Mouse (Mus musculus) MEL (cell line): Measurements from ENCODE around the gene Ppp1r32. TPM values are rescaled to one million over a fixed set of nuclear protein-coding genes. Genes with fewer than 3 reads are reported as not detected.

Experiments
- DNase-seq: peaks from one replicate; pipeline ENCODE4 v3.0.0; 2011; ENCODE audit warnings: low read depth, low spot score
- H3K27ac ChIP-seq: 2 replicates; pipeline ENCODE4 v1.5.1; 2012; ENCODE audit warnings: low read depth, mild to moderate bottlenecking, control low read depth, low read length, moderate library complexity; ENCODE audit not compliant: control insufficient read depth
- H3K27me3 ChIP-seq, 2 experiments: fragments of 150-350 bp in 1 of 2; sonication (generic) in 1 of 2; 2 replicates each; pipeline ENCODE4 v1.6.1; 2012; ENCODE audit warnings: low read length in 2 of 2, mild to moderate bottlenecking in 2 of 2, improper control_type of control experiment in 1 of 2, moderate library complexity in 1 of 2; ENCODE audit not compliant: insufficient read depth in 2 of 2, control insufficient read depth in 1 of 2
- H3K36me3 ChIP-seq, 2 experiments: 2 replicates each; pipeline ENCODE4 v1.6.1; 2012 to 2014; ENCODE audit warnings: low read length in 2 of 2, improper control_type of control experiment in 1 of 2, inconsistent platforms in 1 of 2, mild to moderate bottlenecking in 1 of 2; ENCODE audit not compliant: insufficient read depth in 2 of 2, control insufficient read depth in 1 of 2
- H3K4me1 ChIP-seq, 2 experiments: fragments of 150-350 bp in 1 of 2; sonication (generic) in 1 of 2; 2 replicates each; pipeline ENCODE4 v1.6.1; 2012; ENCODE audit warnings: low read length in 2 of 2, improper control_type of control experiment in 1 of 2, mild to moderate bottlenecking in 1 of 2; ENCODE audit not compliant: insufficient read depth in 2 of 2, control insufficient read depth in 1 of 2
- H3K4me3 ChIP-seq, 2 experiments: fragments of 150-350 bp in 1 of 2; sonication (generic) in 1 of 2; 2 replicates each; pipeline ENCODE4 v1.5.1; 2012; ENCODE audit warnings: low read depth in 2 of 2, low read length in 2 of 2, mild to moderate bottlenecking in 2 of 2, moderate library complexity in 2 of 2, control low read depth in 1 of 2, improper control_type of control experiment in 1 of 2; ENCODE audit not compliant: control insufficient read depth in 1 of 2, insufficient read depth in 1 of 2
- H3K79me2 ChIP-seq: 2 replicates; pipeline ENCODE4 v1.6.1; 2012; ENCODE audit warnings: mild to moderate bottlenecking, low read length, moderate library complexity; ENCODE audit not compliant: control insufficient read depth, poor library complexity, insufficient read depth
- H3K9ac ChIP-seq: 2 replicates; pipeline ENCODE4 v1.6.1; 2012; ENCODE audit warnings: low read depth, mild to moderate bottlenecking, control low read depth, low read length, moderate library complexity; ENCODE audit not compliant: control insufficient read depth, poor library complexity, severe bottlenecking
- H3K9me3 ChIP-seq: fragments of 150-350 bp; sonication (generic); replicated peaks from 2 replicates; pipeline ENCODE4 v1.6.1; 2012; ENCODE audit warnings: mild to moderate bottlenecking, low read length, improper control_type of control experiment, moderate library complexity; ENCODE audit not compliant: insufficient read depth
- CTCF ChIP-seq, 3 experiments: IDR thresholded peaks in 2 of 3; conservative IDR thresholded peaks in 1 of 3; 2 replicates each; pipeline ENCODE4 v1.5.1; 2011 to 2012; ENCODE audit warnings: low read length in 3 of 3, low read depth in 2 of 3, mild to moderate bottlenecking in 2 of 3, improper control_type of control experiment in 1 of 3, inconsistent platforms in 1 of 3, mixed read lengths in 1 of 3, moderate library complexity in 1 of 3; ENCODE audit not compliant: control insufficient read depth in 1 of 3, insufficient read depth in 1 of 3, poor library complexity in 1 of 3, severe bottlenecking in 1 of 3
- ELF1 ChIP-seq: IDR thresholded peaks from 2 replicates; pipeline ENCODE4 v1.6.1; 2014; ENCODE audit warnings: low read depth, mild to moderate bottlenecking, inconsistent platforms, low read length, improper control_type of control experiment, moderate library complexity
- HCFC1 ChIP-seq: IDR thresholded peaks from 2 replicates; pipeline ENCODE4 v1.6.1; 2012; ENCODE audit warnings: low read depth, mild to moderate bottlenecking, inconsistent platforms, low read length, improper control_type of control experiment, moderate library complexity
- MAFK ChIP-seq: IDR thresholded peaks from 2 replicates; pipeline ENCODE4 v1.6.1; 2011; ENCODE audit warnings: low read depth, mild to moderate bottlenecking, low read length, improper control_type of control experiment, borderline replicate concordance
- MYC ChIP-seq: IDR thresholded peaks from 2 replicates; pipeline ENCODE4 v1.6.1; 2011; ENCODE audit warnings: low read depth, mild to moderate bottlenecking, low read length, improper control_type of control experiment, moderate library complexity
- NRF1 ChIP-seq: IDR thresholded peaks from 2 replicates; pipeline ENCODE4 v1.6.1; 2014; ENCODE audit warnings: low read depth, mild to moderate bottlenecking, inconsistent platforms, low read length, improper control_type of control experiment, moderate library complexity; ENCODE audit not compliant: poor library complexity, insufficient read depth, severe bottlenecking
- POLR2AphosphoS2 ChIP-seq: IDR thresholded peaks from 2 replicates; pipeline ENCODE4 v1.6.1; 2011; ENCODE audit warnings: low read length, improper control_type of control experiment
- POLR2AphosphoS5 ChIP-seq: IDR thresholded peaks from 2 replicates; pipeline ENCODE4 v1.6.1; 2012; ENCODE audit warnings: low read depth, borderline replicate concordance, mild to moderate bottlenecking, inconsistent platforms, low read length, moderate library complexity, mixed read lengths
- RAD21 ChIP-seq: IDR thresholded peaks from 2 replicates; pipeline ENCODE4 v1.6.1; 2011; ENCODE audit warnings: mild to moderate bottlenecking, low read depth, low read length, improper control_type of control experiment
- SMC3 ChIP-seq: IDR thresholded peaks from 2 replicates; pipeline ENCODE4 v1.6.1; 2011; ENCODE audit warnings: low read depth, low read length, improper control_type of control experiment
- TCF12 ChIP-seq: IDR thresholded peaks from 2 replicates; pipeline ENCODE4 v1.6.1; 2014; ENCODE audit warnings: low read depth, mild to moderate bottlenecking, inconsistent platforms, low read length, improper control_type of control experiment, moderate library complexity
- UBTF ChIP-seq: IDR thresholded peaks from 2 replicates; pipeline ENCODE4 v1.6.1; 2012; ENCODE audit warnings: low read depth, mild to moderate bottlenecking, inconsistent platforms, low read length, improper control_type of control experiment, moderate library complexity, borderline replicate concordance; ENCODE audit not compliant: insufficient read depth
- USF1 ChIP-seq: IDR thresholded peaks from 2 replicates; pipeline ENCODE4 v1.6.1; 2014; ENCODE audit warnings: low read depth, mild to moderate bottlenecking, inconsistent platforms, low read length, improper control_type of control experiment, moderate library complexity
- USF2 ChIP-seq, 2 experiments: IDR thresholded peaks; 2 replicates each; pipeline ENCODE4 v1.6.1; 2011 to 2012; ENCODE audit warnings: improper control_type of control experiment in 2 of 2, low read length in 2 of 2, borderline replicate concordance in 1 of 2, inconsistent platforms in 1 of 2, low read depth in 1 of 2, mild to moderate bottlenecking in 1 of 2; ENCODE audit not compliant: insufficient read depth in 1 of 2
- ZC3H11A ChIP-seq: IDR thresholded peaks from 2 replicates; pipeline ENCODE4 v1.6.1; 2012; ENCODE audit warnings: low read depth, mild to moderate bottlenecking, inconsistent platforms, low read length, improper control_type of control experiment
- ZNF384 ChIP-seq: IDR thresholded peaks from 2 replicates; pipeline ENCODE4 v1.6.1; 2012; ENCODE audit warnings: low read depth, mild to moderate bottlenecking, inconsistent platforms, low read length, improper control_type of control experiment
- polyA plus RNA-seq, 2 experiments: library from polyadenylated mRNA; stranded (reverse) in 1 of 2; unstranded in 1 of 2; fragments of >175 nt in 1 of 2; fragments of >200 nt in 1 of 2; gene quantifications; 2 replicates each; pipeline versions ENCODE4 v1.2.1 to v1.2.4; 2012; ENCODE audit warnings: low replicate concordance in 2 of 2, low read depth in 1 of 2; ENCODE audit not compliant: insufficient read length in 2 of 2, insufficient read depth in 1 of 2, missing spikeins in 1 of 2
- total RNA-seq: library from RNA; depleted of rRNA; stranded (reverse); fragments of 300-350 nt; gene quantifications from 2 replicates; pipeline ENCODE4 v1.2.3, GENCODE M21; 2012

The Ppp1r32 gene
- total and polyA plus RNA-seq, 3 experiments, result 0.19 to 0.57 TPM; not detected in 1

DNA sequence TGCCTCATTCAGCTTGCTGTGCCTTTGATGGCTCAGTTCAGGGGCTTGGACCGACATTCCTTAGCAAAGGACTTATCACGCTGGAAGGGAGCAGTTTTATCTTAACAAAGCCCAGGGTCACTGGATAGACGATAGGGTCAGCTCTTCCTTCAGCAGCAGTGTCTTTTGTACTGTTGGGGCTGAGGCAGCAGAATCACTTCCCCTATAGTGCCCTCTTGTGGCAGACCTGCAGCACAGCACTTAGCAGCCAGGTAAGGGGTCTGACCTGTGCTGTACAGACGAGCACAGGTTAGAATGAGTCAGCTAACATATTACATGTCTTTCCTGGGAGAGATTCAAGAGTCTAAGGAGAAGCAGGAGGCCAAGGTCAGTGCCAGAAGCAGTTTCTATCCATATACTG lies 19.8 kb upstream of the Ppp1r32 start:
- peak; percentile 77 for DNase-seq

GRCm38 (mm10) chr19:10500581-10500980 lies 17.9 kb upstream of the Ppp1r32 start:
- Histone ChIP-seq H3K9me3 (no peaks in the 10 kb centered on the region), H3K4me3 (no peak overlapping the region), H3K4me1 (no peaks in the 10 kb centered on the region), H3K79me2 (no peaks in the 10 kb centered on the region), H3K9ac (no peak overlapping the region), H3K27ac (no peak overlapping the region), H3K36me3 (peaks cover 0 to 28% of the 10 kb centered on the region in 2 experiments; a peak in 2 of 4 replicates), H3K27me3 (no peaks in the 10 kb centered on the region)
- DNase-seq, result no peak
- TF ChIP-seq USF2 (IDR thresholded peaks at IDR 0.05; ENCODE audit: borderline replicate concordance in 1 of 2, insufficient read depth in 1 of 2, low read depth in 1 of 2, low read length in 2 of 2) (no peak), HCFC1 (no peak), POLR2AphosphoS2 (0 out of 2 replicates have a peak, but pooled peaks have one; percentile 29)

More for the DNA sequence above, 19.8 kb upstream of the Ppp1r32 start:
- no peak overlapping the region for H3K9ac ChIP-seq
- TF ChIP-seq ZNF384 (no peak), USF1 (no peak), MYC (no peak), CTCF (IDR thresholded peaks at IDR 0.05 in 2 of 3, conservative IDR thresholded peaks at IDR 0.05 in 1 of 3; ENCODE audit: control insufficient read depth in 1 of 3, insufficient read depth in 1 of 3, low read depth in 2 of 3, low read length in 3 of 3, poor library complexity in 1 of 3, severe bottlenecking in 1 of 3) (peak; percentile 93 to 100 (median 97)), USF2 (IDR thresholded peaks at IDR 0.05; ENCODE audit: borderline replicate concordance in 1 of 2, insufficient read depth in 1 of 2, low read depth in 1 of 2, low read length in 2 of 2) (no peak), POLR2AphosphoS5 (no peak), NRF1 (no peak), RAD21 (peak; percentile 51), TCF12 (0 out of 2 replicates have a peak, but pooled peaks have one; percentile 6), ELF1 (peak; percentile 64), SMC3 (peak; percentile 72), UBTF (no peak), ZC3H11A (0 out of 2 replicates have a peak, but pooled peaks have one; percentile 21), MAFK (peak; percentile 69)
- TF ChIP-seq, all 39 proteins: peak for 7
- Histone ChIP-seq H3K9me3 (no peaks in the 10 kb centered on the region), H3K36me3 (peaks cover 0 to 40% of the 10 kb centered on the region in 2 experiments; a peak in 2 of 4 replicates), H3K27ac (no peak overlapping the region), H3K4me3 (no peak overlapping the region), H3K79me2 (no peaks in the 10 kb centered on the region), H3K4me1 (no peaks in the 10 kb centered on the region), H3K27me3 (no peaks in the 10 kb centered on the region)
